Mouse (Mus musculus): ENCODE data around the gene Zfp429. TPM values are rescaled to one million over a fixed set of nuclear protein-coding genes. Genes with fewer than 3 reads are reported as not detected.

The Zfp429 gene
- polyA plus RNA-seq (2012; ENCODE audit: low replicate concordance), result 4.1 and 8.4 TPM in 2 replicates

DNA sequence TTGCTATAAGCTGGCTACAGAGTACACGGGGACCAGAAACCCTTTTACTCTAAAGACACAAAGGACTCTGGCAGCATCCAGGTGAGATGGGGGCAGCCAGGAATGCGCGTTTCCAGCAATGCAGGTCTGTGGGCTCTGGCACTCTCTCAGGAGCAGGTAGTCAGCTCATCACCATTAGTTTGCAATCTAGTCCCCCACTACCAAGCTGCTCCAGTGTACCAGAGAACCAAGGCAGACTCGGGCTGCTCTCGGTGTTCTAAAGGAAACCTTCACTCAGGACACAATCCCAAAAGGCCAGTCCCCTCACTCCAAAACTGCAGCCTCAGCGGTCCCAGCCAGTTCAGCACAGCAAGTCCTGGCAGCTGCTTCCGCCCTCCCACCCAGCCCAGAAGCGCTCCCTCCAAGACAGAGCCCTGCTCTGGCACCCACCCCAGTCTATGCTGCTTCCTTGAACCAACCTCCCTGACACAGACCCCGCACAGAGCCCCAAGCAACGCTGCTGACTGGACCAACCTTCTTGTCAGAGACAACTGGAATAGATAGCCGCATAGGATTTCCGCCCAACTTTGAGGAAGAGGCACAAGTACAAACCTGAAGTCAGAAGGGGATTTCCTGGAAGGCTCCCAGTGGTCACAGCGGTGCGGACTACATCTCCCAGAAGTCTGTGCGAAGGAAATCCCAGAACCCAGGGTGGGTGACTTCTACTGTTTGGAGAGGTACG, at the start of gene Zfp429:
Gene Zfp429, minus strand, starts transcription at position 637 of the 721 bp plus-strand sequence.

DNA sequence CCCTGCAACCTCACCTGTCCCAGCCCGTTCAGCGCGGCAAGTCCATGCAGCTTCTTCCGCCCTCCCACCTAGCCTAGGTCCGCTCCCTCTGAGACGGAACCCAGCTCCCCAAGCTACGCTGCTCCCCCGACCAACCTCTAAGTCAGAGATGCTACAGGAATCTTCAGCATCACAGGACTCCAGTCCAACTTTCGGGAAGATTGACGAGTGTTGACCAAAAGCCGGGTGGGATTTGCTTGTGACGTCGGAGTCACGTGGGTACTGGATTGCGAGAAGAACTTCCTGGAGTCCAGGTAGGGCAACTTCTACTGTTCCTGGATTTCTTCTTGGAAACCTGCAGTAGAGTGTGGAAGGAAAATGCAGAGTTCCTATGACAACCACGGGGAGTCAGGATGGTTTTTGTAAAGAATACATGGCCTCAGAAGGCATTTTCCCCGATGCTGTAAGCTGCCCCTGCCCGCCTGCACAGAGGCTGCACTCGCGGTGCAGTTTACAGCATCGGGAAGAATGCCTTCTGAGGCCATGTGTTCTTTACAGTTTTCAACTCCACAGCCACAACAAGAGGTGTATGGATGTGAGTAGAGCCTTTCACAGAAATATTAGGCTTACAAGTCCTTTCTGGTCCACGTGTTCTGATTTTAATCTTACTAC, 21.7 kb upstream of the Zfp429 start, which contains the start of gene Zfp459:
Gene Zfp459, minus strand, starts transcription at position 212 of the 651 bp plus-strand sequence.

DNA sequence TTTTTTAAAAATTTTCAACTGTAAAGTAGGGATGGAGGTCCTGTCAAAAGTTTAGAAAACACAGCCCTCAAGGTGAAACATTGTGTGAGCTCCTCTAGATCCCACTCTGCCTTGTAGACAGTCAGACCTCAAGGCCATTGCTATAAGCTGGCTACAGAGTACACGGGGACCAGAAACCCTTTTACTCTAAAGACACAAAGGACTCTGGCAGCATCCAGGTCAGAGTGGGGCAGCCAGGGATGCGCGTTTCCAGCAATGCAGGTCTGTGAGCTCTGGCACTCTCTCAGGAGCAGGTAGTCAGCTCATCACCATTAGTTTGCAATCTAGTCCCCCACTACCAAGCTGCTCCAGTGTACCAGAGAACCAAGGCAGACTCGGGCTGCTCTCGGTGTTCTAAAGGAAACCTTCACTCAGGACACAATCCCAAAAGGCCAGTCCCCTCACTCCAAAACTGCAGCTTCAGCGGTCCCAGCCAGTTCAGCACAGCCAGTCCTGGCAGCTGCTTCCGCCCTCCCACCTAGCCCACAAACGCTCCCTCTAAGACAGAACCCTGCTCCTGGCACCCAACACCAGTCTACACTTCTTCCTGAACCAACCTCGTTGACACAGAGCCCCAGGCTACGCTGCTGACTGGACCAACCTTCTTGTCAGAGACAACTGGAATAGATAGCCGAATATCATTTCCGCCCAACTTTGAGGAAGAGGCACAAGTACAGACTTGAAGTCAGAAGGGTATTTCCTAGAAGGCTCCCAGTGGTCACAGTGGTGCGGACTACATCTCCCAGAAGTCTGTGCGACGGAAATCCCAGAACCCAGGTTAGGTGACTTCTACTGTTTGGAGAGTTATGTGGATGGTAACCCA, 24.3 kb downstream of the Zfp429 start, which contains the start of the genes Gm28041 and Zfp456:
Gene Gm28041, minus strand, starts transcription at position 684 of the 862 bp plus-strand sequence.
Gene Zfp456, minus strand, starts transcription at position 761 of the 862 bp plus-strand sequence.

DNA sequence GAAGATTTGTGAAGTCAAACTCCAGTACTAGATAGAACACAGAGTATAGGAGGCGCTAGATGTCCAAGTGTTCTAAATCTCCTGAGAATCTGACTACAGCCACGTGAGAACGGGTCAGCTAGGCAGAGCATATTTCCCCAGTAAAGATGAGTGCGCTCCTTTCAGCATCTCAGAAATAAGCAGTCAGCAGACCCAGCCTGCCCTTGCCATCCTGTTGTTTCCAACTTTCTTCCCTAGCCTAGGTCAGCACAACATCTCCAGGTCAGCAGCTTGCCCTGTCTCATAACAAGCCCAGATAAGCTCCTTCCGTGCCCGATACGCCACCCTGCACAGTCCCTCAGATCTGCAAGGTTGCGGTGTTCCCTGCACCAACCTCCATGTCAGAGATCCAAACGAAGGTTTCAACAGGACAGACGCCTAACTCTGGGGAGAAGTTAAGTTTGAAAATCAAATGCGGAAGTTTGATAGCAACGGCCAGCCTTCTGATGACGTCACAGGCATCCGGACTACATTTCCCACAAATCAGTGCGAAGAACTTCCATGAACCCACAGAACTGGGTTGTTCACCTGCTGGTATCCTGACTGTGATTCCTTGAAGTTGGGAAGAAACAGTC, 39.4 kb downstream of the Zfp429 start, which contains the start of the genes Gm28044 and Zfp953:
Gene Gm28044, minus strand, starts transcription at position 406 of the 614 bp plus-strand sequence.
Gene Zfp953, minus strand, starts transcription at position 475 of the 614 bp plus-strand sequence.

Other genes starting within 250 kb of the Zfp429 start
- gene Rsl1, start 226.6 kb downstream of the Zfp429 start, polyA plus RNA-seq (2012; ENCODE audit: low replicate concordance), result 0.14 and 0.71 TPM in 2 replicates
- 0.20 and 0.24 TPM in 2 replicates for gene Zfp455, start 205.3 kb downstream of the Zfp429 start, polyA plus RNA-seq (2012; ENCODE audit: low replicate concordance)
- gene Zfp458, start 121.4 kb downstream of the Zfp429 start, polyA plus RNA-seq (2012; ENCODE audit: low replicate concordance), result 0.04 and 0.48 TPM in 2 replicates
- 0.51 TPM in 1 of 2 replicates, not detected in the other for gene Zfp457, start 93.3 kb downstream of the Zfp429 start, polyA plus RNA-seq (2012; ENCODE audit: low replicate concordance)
- 0.24 and 0.64 TPM in 2 replicates for gene Zfp595, start 67.2 kb downstream of the Zfp429 start, polyA plus RNA-seq (2012; ENCODE audit: low replicate concordance)
- not detected in 2 replicates for gene Gm28044, start 39.3 kb downstream of the Zfp429 start, polyA plus RNA-seq (2012; ENCODE audit: low replicate concordance)
- 0.21 and 0.54 TPM in 2 replicates for gene Zfp953, start 39.2 kb downstream of the Zfp429 start, polyA plus RNA-seq (2012; ENCODE audit: low replicate concordance)
- gene Gm28041, start 24.1 kb downstream of the Zfp429 start, polyA plus RNA-seq (2012; ENCODE audit: low replicate concordance), result not detected in 2 replicates
- 0.11 and 0.29 TPM in 2 replicates for gene Zfp456, start 24.0 kb downstream of the Zfp429 start, polyA plus RNA-seq (2012; ENCODE audit: low replicate concordance)
- 0.10 and 0.43 TPM in 2 replicates for gene Zfp459, start 21.6 kb upstream of the Zfp429 start, polyA plus RNA-seq (2012; ENCODE audit: low replicate concordance)
- gene Zfp874a, start 51.8 kb upstream of the Zfp429 start, polyA plus RNA-seq (2012; ENCODE audit: low replicate concordance), result 0.43 and 0.45 TPM in 2 replicates
- gene Zfp874b, start 84.4 kb upstream of the Zfp429 start, polyA plus RNA-seq (2012; ENCODE audit: low replicate concordance), result 0.56 and 1.0 TPM in 2 replicates
- 0.13 and 1.1 TPM in 2 replicates for gene Zfp58, start 100.7 kb upstream of the Zfp429 start, polyA plus RNA-seq (2012; ENCODE audit: low replicate concordance)
- gene Gm26965, start 126.3 kb upstream of the Zfp429 start, polyA plus RNA-seq (2012; ENCODE audit: low replicate concordance), result not detected in 2 replicates
- gene Zfp87, start 126.4 kb upstream of the Zfp429 start, polyA plus RNA-seq (2012; ENCODE audit: low replicate concordance), result 1.3 and 2.3 TPM in 2 replicates
- 0.66 and 0.73 TPM in 2 replicates for gene Zfp748, start 154.0 kb upstream of the Zfp429 start, polyA plus RNA-seq (2012; ENCODE audit: low replicate concordance)
- gene Zfp729b, start 209.9 kb upstream of the Zfp429 start, polyA plus RNA-seq (2012; ENCODE audit: low replicate concordance), result 0.29 and 1.1 TPM in 2 replicates
- not detected in 2 replicates for gene Gm49345, start 237.9 kb upstream of the Zfp429 start, polyA plus RNA-seq (2012; ENCODE audit: low replicate concordance)
- gene Zfp729a, start 238.0 kb upstream of the Zfp429 start, polyA plus RNA-seq (2012; ENCODE audit: low replicate concordance), result 0.33 and 0.49 TPM in 2 replicates

All from hematopoietic multipotent progenitor cell, adult 10-12 weeks (in vitro differentiated cells).